ENCODE assay signal across 8 mouse cellular contexts in the genomic region with DNA sequence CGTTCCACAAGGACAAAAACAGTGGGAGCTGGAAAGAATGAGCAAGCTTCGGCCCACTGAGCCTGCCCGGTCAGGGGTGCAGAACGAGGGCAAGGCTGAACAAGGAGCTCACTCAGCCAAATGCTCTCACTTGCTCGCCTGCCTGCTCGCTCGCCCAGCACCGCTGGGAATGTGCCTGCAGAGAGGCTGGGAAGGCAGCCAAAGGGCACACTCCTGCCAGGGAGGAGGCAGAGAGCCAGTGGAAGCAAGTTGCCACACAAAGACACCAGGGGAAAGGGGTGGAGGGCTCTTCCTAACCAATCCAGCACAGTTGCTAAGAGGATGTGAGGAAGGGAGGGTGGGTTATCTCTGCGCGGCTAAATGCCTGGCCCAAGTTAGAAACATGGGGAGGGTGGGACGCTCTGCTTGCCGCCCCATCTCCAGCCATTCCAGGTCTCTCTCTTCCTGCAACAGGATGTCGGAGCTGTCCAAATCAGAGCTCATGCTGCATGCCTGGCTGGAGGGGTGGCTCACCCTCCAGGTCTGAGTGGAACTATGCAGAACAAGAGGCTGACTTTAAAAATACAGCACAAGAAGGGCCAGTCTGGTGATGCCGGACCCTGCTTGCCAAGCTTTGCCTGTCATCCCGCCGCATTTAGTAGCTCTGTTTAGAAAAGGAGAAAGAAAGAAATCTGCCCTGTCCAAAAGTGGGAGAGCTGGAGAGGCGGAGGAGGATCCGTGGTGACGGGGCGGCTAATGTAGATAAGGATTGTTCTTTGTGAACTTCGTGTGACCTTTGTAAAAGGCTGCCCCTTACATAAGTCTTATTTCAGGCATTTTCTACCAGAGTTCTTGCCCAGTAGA.
DNase-seq lines count a peak whose midpoint lies in the region; ATAC-seq and TF ChIP-seq lines count a peak whose summit lies in the region.

No protein-coding gene starts in this region.

- no peaks in the 10 kb centered on the region for H3K36me3 ChIP-seq in hindbrain, embryonic 14.5 days (replicated peaks; ENCODE audit: control insufficient read depth, insufficient read depth)

- peak overlapping the region; percentile 38 for H3K4me2 ChIP-seq in hindbrain, embryonic 14.5 days (replicated peaks)

- TF ChIP-seq CTCF in Patski (IDR thresholded peaks at IDR 0.05): no peak
- TF ChIP-seq CTCF in gastrocnemius, adult 2 months (IDR thresholded peaks at IDR 0.05): no peak

- CTCF ChIA-PET in Patski (lab: Charles Lee): interaction anchor here (1.2 to 1.4 kb wide), 4 partner anchors 9 to 47 kb away, joined by 3 to 4 read pairs (median 4); no protein-coding TSS in a partner anchor

- peak overlapping the region; percentile 78 for H3K27ac ChIP-seq in gastrocnemius, adult 2 months
- peak overlapping the region; percentile 64 for H3K27ac ChIP-seq in hindbrain, embryonic 14.5 days

- 9% methylated on average over 21 of the region's 21 CpGs for WGBS in hindbrain, embryonic 14.5 days

- intact Hi-C loops in gastrocnemius, adult 2 months (cut with DNase I): no loop called here

- in situ Hi-C loops in Patski (cut with MboI; ENCODE audit: low pct_unique_long_range_greater_than_20kb): no loop called here

- H3K4me3 ChIP-seq in gastrocnemius, adult 2 months: peak overlapping the region; percentile 64
- H3K4me3 ChIP-seq in hindbrain, embryonic 14.5 days (replicated peaks; ENCODE audit: low read length): no peak overlapping the region

- no peaks in the 10 kb centered on the region for H3K9me3 ChIP-seq in hindbrain, embryonic 14.5 days (ENCODE audit: control insufficient read depth, low read length)

- no peaks in the 10 kb centered on the region for H3K27me3 ChIP-seq in Patski
- H3K27me3 ChIP-seq in hindbrain, embryonic 14.5 days (ENCODE audit: control insufficient read depth, insufficient read depth, low read length): no peaks in the 10 kb centered on the region

- H3K9ac ChIP-seq in hindbrain, embryonic 14.5 days: no peak overlapping the region

- peak; percentile 93 for ATAC-seq in Patski
- ATAC-seq in hindbrain, embryonic 14.5 days (ENCODE audit: low FRiP score): peak; percentile 91
- ATAC-seq in activated CD4-positive, CD25-positive, alpha-beta regulatory T cell, adult 4 months: no peak

- peak; percentile 86 for DNase-seq in Patski (ENCODE audit: low read depth, low spot score)
- DNase-seq in cerebellum, postnatal 4 days (ENCODE audit: low spot score in 2 of 2): peak; percentile 72 to 96
- DNase-seq in gastrocnemius, adult 2 months: peak; percentile 92
- DNase-seq in hindbrain, embryonic 14.5 days (ENCODE audit: low spot score): peak; percentile 86
- peak; percentile 85 to 90 for DNase-seq in layer of hippocampus, postnatal 36 days
- DNase-seq in lung, postnatal 25 days (ENCODE audit: low spot score): peak; percentile 86
- peak; percentile 80 for DNase-seq in right cerebral cortex, adult 2 months (ENCODE audit: low spot score in 2 of 2)

- H3K4me1 ChIP-seq in hindbrain, embryonic 14.5 days (replicated peaks; ENCODE audit: control insufficient read depth, insufficient read depth, low read length): peaks cover 21% of the 10 kb centered on the region

- POLR2A ChIA-PET in Patski (lab: Charles Lee): interaction anchor here (0.6 kb wide), 1 partner anchor 1724 kb away, joined by 3 read pairs; no protein-coding TSS in a partner anchor
